Mouse (Mus musculus) midbrain, embryonic 13.5 days (tissue): ENCODE measurements at regions not wholly inside any gene's neighbourhood (a gene's known extent, or its start where the extent isn't known, plus 50 kb on each side); places are given as distances from the start of the nearest gene placed in this dataset.

Experiments used
- ATAC-seq: fragments of 200-750 bp; cut with Nextera tagmentation; 2 replicates; pipeline ENCODE4 v1.8.0; 2017; ENCODE audit warnings: mild to moderate bottlenecking, moderate TSS enrichment, moderate library complexity
- H3K27ac ChIP-seq: fragments of 300-500 bp; sonication (generic); 2 replicates; pipeline ENCODE4 v1.5.1; 2015; ENCODE audit warnings: inconsistent platforms, mild to moderate bottlenecking, moderate library complexity
- H3K27me3 ChIP-seq: fragments of 300-500 bp; sonication (generic); 2 replicates; pipeline ENCODE4 v1.6.1; 2015; ENCODE audit warnings: mild to moderate bottlenecking, inconsistent platforms
- H3K36me3 ChIP-seq: fragments of 300-500 bp; sonication (generic); 2 replicates; pipeline ENCODE4 v1.6.1; 2015; ENCODE audit warnings: mild to moderate bottlenecking, inconsistent platforms
- H3K4me1 ChIP-seq: fragments of 300-500 bp; sonication (generic); replicated peaks from 2 replicates; pipeline ENCODE4 v1.6.1; 2015; ENCODE audit warnings: inconsistent platforms
- H3K4me2 ChIP-seq: fragments of 300-500 bp; sonication (generic); replicated peaks from 2 replicates; pipeline ENCODE4 v1.6.1; 2015; ENCODE audit warnings: moderate library complexity, mild to moderate bottlenecking, inconsistent platforms
- H3K4me3 ChIP-seq: fragments of 300-500 bp; sonication (generic); replicated peaks from 2 replicates; pipeline ENCODE4 v1.5.1; 2015; ENCODE audit warnings: mild to moderate bottlenecking, inconsistent platforms
- H3K9ac ChIP-seq: fragments of 300-500 bp; sonication (generic); replicated peaks from 2 replicates; pipeline ENCODE4 v1.6.1; 2015; ENCODE audit warnings: mild to moderate bottlenecking, inconsistent platforms
- H3K9me3 ChIP-seq: fragments of 300-500 bp; sonication (generic); 2 replicates; pipeline ENCODE4 v1.6.1; 2016; ENCODE audit warnings: mild to moderate bottlenecking, inconsistent platforms
- WGBS: fragments of 180-500 bp; shearing (Covaris S2); methylation state at CpG from one replicate; pipeline ENCODE4 v1.1.7; 2015; 5-methylcytosine and 5-hydroxymethylcytosine counted together

DNA sequence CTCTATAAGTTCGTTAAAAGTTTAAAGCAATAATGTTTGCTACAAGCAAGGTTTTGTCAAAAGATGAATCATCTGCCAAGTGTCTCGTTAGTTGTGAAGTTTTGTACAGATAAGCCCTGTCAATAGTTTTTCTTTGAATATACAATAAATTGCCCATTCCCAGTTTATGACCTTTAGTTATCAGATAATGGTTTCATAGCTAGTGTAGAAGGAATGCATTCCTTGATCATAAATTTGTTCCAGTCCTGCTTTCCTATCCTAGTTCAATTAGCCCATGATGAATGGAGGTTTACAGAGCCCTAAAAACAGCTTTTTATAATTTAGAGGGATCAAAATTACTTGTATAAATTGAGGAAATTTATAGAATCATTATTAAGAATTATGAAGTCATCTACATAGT is 62.5 kb upstream of the Lrch2 start:
- 82% methylated on average over 2 of the region's 2 CpGs for WGBS
- no peaks in the 10 kb centered on the region for H3K4me1 ChIP-seq
- no peak for ATAC-seq

DNA sequence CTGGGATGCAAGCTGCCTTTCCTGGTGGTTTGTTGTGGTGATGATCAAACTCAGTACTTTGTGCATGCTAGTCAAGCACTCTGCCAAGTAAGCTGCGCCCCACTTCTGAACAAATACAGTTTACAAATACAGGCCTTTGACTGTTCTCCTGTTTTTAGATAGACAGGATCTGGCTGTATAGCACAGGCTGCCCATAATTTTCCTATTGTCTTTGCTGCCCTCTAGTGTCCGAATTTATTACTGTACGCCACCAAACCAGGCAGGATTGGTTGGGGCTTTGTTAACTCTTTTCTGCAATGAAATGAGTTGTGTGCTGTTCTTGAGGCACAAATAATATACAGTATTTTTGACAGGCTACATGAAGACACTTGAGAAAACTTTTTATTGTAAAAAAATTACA is 54.8 kb upstream of the Lrch2 start:
- Histone ChIP-seq H3K9me3 (no peaks in the 10 kb centered on the region), H3K4me2 (no peak overlapping the region), H3K36me3 (no peaks in the 10 kb centered on the region), H3K27me3 (no peaks in the 10 kb centered on the region), H3K4me1 (no peaks in the 10 kb centered on the region), H3K27ac (no peak overlapping the region), H3K4me3 (no peak overlapping the region), H3K9ac (no peak overlapping the region)
- ATAC-seq: peak; percentile 65; the same call in 1 of the 2 replicates
- WGBS: 20% methylated on average over 3 of the region's 3 CpGs

More for the DNA sequence above, 62.5 kb upstream of the Lrch2 start:
- Histone ChIP-seq H3K4me3 (no peak overlapping the region), H3K36me3 (no peaks in the 10 kb centered on the region), H3K4me2 (no peak overlapping the region), H3K9ac (no peak overlapping the region), H3K27me3 (no peaks in the 10 kb centered on the region), H3K27ac (no peak overlapping the region), H3K9me3 (no peaks in the 10 kb centered on the region)
